Mouse (Mus musculus) urinary bladder, postnatal 14 days (tissue): ENCODE measurements around the gene Them7.
A peak's percentile ranks its signal among the peaks of the same experiment; 100 is the strongest.

Experiments
- DNase-seq: peaks from one replicate; pipeline ENCODE4 v3.0.0; 2021; ENCODE audit warnings: low spot score

Gene Them7

DNA sequence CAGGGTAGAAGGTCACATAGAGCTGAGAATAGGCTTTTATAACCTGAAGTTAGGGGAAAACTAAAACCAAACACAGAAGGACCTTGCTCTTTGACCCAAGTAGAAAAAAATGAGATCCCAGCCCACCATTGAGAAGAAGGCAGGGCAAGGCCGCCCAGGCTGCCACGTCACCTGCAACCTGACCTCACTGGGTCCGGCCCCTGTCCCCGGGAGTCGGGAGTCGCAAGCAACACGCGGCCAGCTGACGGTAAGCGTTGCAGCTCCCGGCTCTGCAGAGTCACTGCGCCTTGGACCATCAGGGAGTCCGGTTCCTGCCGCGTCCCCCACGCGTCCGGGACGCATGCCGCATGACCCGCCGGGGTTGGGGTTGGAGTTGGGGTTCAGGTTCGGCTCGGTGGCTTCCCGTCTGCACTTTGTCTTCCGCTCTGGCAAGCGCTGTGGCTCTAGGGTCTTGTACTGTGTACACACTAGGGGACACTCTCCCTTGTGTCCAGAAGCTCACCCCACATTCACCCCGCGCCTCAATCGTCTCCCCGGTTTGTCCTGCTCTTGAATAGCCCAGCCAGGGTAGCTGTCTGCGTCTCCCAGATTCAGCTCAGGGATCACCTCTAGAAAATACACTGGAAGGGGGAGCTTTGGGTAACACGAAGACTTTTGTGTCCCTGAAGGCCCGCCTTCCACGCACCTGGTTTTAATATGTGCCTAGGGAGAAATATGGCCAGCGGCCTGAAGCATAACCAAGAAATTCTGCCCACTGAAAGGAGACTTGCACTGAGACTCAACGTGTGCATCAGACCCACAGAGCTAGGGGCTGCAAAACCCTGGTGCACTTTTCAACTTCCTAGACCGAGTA lies at the start of gene Them7:
Gene Them7 (plus strand): TSS at position 187 of the 853 bp plus-strand sequence.
- peak; percentile 16 for DNase-seq

DNA sequence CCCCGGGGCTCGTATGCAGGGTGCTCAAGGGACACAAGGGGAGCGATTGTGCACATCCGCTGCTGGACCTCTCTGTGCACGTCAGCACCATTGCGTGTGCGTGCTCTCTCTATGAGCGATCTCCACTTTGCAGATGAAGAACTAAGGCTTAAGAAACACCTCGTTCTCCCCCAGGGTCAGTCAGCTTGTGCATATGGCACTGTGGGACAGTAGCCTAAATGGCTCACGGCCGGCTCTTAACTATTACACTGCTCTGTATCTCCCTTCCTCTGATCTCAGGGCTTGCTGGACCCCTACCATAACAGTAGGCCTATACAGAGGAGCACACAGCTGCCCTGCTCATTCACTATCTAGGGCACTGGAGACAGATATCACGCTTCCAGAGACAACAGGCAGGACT lies 45.2 kb upstream of the Them7 start:
- DNase-seq = no peak

DNA sequence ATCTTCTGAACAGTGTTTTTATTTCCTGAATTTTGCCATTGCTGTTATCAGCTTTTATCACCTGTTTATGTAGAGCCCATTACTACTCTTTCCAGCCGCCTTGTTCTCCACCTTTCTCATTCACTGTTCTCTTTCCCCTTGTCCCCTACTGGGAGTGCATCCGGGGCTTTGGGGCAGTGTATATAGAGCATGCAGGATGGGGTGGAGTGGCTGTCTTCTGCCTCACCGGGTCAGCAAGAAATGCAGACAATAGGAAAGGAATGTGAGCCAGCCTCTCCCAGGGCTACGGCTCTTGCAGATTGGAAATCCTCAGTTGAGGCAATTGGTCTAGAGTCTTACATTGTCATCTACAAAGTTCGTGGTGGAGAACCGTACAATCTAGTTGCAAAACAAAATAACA lies 41.6 kb upstream of the Them7 start:
- DNase-seq = no peak

- no peak for DNase-seq
These were observed 39.0 kb upstream of the Them7 start for GRCm38 (mm10) chr2:105185140-105185539.

DNA sequence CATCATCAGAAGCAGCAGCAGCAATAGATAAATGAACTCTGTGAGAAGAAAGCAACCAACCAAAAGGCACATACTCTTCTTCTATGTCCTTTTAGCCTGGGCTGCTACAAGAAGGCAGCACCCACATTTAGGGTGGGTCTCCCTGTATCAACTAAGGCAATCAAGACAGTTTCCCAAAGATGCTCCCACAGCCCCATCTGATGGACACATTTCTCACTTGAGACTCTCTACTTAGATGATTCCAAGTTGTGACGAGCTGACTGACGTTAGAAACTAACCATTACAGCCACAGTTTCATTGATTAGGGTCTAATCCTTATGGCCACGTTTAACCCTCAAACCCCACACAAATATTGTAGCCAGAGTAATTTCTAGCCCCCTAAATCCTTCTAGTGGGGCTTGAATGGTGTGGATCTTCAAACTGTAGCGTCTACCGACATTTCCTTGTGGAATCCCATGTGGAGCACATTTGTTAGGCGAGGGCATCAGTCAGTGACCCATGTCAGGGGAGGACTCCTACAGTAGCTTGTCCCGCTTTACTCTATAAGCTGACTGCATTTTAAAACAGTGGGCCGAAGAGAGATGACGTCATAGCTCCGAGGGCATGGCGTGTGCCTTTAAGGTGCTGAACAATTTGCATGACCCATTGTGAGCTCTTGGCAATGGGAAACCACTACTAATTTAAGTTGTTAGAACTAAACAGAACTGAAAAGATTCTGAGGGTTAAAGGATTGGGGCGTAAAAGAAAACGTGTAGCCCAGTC lies 38.2 kb upstream of the Them7 start:
- no peak for DNase-seq

GRCm38 (mm10) chr2:105186591-105186990 lies 37.5 kb upstream of the Them7 start:
- no peak for DNase-seq

GRCm38 (mm10) chr2:105188182-105188581 lies 35.9 kb upstream of the Them7 start:
- DNase-seq = no peak

- no peak for DNase-seq
These were observed 34.8 kb upstream of the Them7 start for GRCm38 (mm10) chr2:105189352-105189751.

- no peak for DNase-seq
These were observed 24.0 kb upstream of the Them7 start for GRCm38 (mm10) chr2:105200152-105200551.

DNA sequence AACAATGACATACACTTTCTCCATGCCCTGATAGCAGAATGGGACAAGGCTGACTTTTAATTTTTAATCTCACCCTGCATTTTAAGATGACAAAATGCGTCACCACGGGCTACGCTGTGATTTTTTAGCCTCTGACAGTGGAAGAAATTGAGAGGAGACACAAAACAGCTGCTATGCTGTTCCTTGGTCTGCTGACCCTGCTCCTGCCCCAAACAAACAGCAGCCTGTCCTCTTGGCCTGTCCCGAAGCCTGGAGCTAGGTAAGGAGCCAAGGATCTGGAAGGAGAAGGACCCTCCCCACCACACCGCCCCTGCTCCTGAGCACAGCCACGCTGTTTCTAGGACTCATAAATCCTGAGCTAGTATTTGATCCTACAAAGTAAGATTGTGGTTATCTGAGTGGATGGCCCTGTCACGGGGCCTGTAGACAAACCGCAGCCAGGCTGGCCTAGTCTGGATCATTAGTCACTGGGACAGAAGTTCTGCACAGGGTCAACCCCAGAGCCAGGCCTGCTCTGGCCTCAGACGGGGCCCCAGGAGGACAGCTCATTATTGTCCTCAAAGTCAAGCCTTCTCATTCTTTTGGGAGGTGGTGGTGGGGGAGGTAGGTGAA lies 17.5 kb upstream of the Them7 start:
- DNase-seq = no peak

GRCm38 (mm10) chr2:105212839-105213238 lies 11.3 kb upstream of the Them7 start:
- DNase-seq = no peak

DNA sequence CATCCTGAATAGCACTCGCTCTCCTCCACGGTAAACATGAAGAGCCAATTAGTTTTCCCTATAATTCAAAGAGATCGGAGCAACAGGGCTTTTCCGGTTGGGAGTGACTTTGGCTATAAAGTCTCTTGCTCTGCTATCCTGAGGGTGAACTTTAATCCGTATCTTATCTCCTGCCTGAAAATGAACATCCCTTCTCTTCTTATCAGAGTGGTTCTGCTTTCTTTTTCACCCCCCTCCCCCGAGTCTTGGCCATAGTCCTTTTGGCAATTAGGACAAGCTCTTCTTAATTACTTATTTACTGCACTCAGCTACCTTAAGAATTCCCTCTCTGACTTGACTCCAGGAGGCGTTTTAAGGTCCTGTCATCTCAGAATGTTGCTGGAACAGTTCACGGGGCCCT lies 8.2 kb upstream of the Them7 start:
- DNase-seq = no peak

- DNase-seq = no peak
These were observed 4.9 kb upstream of the Them7 start for GRCm38 (mm10) chr2:105219229-105219628.

DNA sequence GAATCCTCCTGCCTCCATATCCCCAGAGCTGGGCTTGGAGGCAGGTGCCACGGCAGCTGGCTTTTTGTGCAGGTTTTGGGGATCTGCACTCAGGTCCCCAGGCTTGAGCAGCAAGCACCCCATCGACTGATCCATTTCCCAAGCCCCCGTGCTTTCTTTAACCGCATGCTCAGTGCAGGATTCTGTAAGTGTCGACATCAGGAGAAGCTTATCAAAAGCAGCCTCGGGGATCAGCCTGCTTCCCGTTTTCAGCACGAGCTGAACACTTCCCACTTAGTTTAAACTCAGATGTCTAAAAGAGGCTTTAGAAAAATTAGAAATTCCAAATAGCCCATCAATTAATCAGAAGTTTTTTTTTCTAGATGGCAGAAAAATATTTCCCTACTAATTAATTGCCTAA lies 4.5 kb upstream of the Them7 start:
- DNase-seq = no peak

DNA sequence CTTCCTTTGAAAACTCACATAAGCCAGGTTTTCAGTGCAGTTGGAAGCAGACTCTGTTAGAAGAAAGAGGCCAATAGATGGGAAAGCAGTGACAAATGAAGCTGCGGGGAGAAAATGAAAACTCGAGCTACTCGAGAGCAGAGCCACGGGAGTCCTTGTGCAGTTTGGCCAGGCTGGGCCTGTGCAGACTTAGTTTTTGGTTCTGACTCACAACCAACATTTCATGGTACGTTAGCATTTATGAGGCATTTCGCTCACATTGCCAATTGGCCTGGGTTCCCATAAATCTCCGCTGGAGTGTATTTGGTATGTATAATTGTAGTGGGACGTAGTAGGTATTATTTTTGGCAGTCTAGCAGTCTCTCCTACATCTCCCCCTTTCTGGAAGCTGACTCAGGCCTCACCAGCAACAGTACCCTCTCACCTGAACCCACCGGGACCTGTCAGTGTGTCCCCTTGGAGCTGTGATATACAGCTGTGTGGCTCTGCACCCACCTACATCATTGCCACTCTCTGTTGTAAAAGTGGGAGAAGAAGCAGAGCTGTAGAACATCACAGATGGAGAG lies 3.3 kb upstream of the Them7 start:
- DNase-seq = peak; percentile 16

DNA sequence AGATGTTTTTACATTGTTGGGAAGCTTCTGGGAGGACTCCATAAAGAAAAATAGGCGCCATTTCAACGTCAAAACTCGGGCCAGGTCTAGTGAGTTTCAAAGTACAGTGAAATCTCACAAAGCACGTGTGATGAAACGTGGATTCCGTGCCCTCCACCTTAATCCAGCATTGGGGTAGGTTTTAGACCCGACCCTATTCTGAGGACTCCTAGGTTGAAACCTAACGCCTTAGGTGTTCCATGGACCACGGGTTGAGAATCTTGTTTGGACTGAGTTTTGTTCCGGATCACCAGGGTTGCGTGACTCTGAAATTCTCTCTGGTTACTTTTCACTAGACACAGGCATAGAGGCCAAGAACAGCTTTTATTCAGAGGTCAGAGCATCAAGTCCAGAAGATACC lies 514 bp upstream of the Them7 start:
- DNase-seq = no peak

- DNase-seq = no peak
These were observed 861 bp downstream of the Them7 start for GRCm38 (mm10) chr2:105224987-105225375.

DNA sequence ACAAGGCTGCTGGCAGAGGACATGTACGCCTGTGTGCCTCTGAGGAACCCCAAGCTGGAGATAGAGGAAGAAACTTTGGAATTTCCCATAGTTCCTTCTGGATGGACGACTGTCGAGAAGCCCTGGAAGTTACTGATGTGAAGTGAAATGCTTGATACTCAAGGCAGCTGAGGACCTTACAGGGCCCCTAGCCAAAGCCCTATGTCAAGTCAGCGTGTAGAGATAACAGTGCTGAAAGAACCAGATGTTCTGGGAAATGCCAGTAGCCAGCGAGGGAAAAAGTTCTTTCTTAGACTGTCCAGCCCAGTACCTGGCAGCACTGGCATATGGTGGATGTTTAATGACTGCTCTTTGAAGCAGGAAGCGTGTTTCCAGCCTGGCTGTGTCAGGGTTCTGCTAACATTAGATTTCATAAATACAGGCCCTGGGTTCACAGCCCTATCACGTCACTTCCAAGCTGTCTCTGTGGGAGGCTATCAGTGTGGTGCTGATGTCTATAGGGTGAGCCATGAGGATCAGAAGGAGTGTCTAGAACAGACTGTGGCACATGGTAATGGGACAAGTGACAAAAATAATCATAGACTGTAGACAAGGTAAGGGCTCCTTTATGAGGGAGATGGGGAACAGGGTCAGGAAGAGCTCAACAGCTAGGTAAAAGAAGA lies 2.3 kb downstream of the Them7 start:
- no peak for DNase-seq

DNA sequence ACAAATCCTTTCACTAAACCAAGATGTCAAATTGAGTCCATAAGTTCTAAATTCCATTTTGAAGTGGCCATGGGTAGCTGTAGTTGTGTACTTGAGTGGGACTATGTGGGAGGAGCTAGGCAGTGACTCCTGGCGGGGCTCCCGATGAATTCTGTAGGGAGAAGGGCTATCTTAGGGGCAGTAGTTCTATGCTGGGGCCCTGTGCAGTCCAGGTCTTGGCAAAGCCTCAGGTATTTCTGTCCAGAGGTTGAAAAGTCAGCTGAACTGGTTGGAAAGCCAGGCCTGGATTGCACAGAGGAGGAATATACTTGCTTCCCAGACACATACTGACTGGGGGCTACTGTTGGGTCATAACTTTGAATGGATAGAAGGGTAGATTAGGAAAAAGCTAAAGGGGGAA lies 4.3 kb downstream of the Them7 start:
- DNase-seq = no peak

GRCm38 (mm10) chr2:105230333-105230732 lies 6.2 kb downstream of the Them7 start:
- DNase-seq = peak; percentile 72

GRCm38 (mm10) chr2:105232386-105232785 lies 8.3 kb downstream of the Them7 start:
- no peak for DNase-seq

DNA sequence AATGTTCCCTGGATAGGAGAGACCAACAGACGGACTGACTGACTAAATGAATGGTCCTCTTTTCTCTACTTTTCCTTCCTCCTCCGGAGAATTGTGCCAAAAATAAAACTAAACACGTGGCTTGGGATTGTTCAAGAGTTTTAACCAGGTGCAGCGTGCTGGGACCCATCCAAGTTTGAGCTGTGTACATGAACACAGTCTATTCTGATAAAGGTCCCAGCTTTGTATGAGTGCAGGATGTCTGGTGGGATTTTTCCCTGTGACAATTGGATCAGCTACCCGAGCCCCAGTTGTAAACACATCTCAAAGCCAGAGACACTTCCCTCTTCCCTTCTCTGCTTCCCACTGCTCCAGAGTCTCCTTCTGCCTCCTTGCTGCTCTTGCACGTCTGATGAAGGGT lies 10.2 kb downstream of the Them7 start:
- DNase-seq = no peak
